Mouse (Mus musculus) megakaryocyte, embryonic 14.5 days (primary cell): ENCODE measurements at regions not wholly inside any gene's neighbourhood (a gene's known extent, or its start where the extent isn't known, plus 50 kb on each side); places are given as distances from the start of the nearest gene placed in this dataset.

Source experiments
- H3K27me3 ChIP-seq: replicated peaks from 2 replicates; pipeline ENCODE3; 2012; ENCODE audit warnings: inconsistent platforms
- H3K36me3 ChIP-seq: replicated peaks from 2 replicates; pipeline ENCODE3; 2012; ENCODE audit warnings: low read length, inconsistent platforms, mixed read lengths
- H3K4me1 ChIP-seq: 2 replicates; pipeline ENCODE4 v1.6.1; 2012; ENCODE audit warnings: inconsistent platforms
- H3K4me3 ChIP-seq: replicated peaks from 2 replicates; pipeline ENCODE3; 2012; ENCODE audit warnings: moderate library complexity, mild to moderate bottlenecking, inconsistent platforms
- H3K9me3 ChIP-seq: 2 replicates; pipeline ENCODE4 v1.6.1; 2012; ENCODE audit warnings: inconsistent platforms
- FLI1 ChIP-seq: IDR thresholded peaks from 2 replicates; pipeline ENCODE4 v1.6.1; 2012; ENCODE audit warnings: low read length, inconsistent platforms, mixed read lengths
- GATA1 ChIP-seq: IDR thresholded peaks from 3 replicates; pipeline ENCODE4 v1.6.1; 2012; ENCODE audit warnings: mixed read lengths, low read length, inconsistent platforms, borderline replicate concordance

GRCm38 (mm10) chr6:47646731-47647567 is 51.8 kb upstream of the Ezh2 start:
- peaks cover 40% of the 10 kb centered on the region for H3K27me3 ChIP-seq
- H3K4me1 ChIP-seq = peaks cover 30% of the 10 kb centered on the region
- H3K36me3 ChIP-seq = no peaks in the 10 kb centered on the region
- TF ChIP-seq GATA1 = no peak
- TF ChIP-seq FLI1 = no peak
- no peak overlapping the region for H3K4me3 ChIP-seq
- no peaks in the 10 kb centered on the region for H3K9me3 ChIP-seq

- no peaks in the 10 kb centered on the region for H3K36me3 ChIP-seq
- peaks cover 25% of the 10 kb centered on the region for H3K4me1 ChIP-seq
- no peaks in the 10 kb centered on the region for H3K9me3 ChIP-seq
- no peak for TF ChIP-seq FLI1
- no peak for TF ChIP-seq GATA1
- peaks cover 36% of the 10 kb centered on the region for H3K27me3 ChIP-seq
- no peak overlapping the region for H3K4me3 ChIP-seq
Observed at GRCm38 (mm10) chr6:47646022-47646421, 50.9 kb upstream of the Ezh2 start.
